Mouse (Mus musculus) bone marrow, adult 2 months (tissue): Measurements from ENCODE around the gene Fam81a.

Experiments
- CTCF ChIP-seq: fragments of 200-500 bp; IDR thresholded peaks from 2 replicates; pipeline ENCODE4 v1.5.1; 2011; ENCODE audit warnings: low read length, control low read depth; ENCODE audit not compliant: control insufficient read depth, insufficient read depth
- POLR2A ChIP-seq: fragments of 200-500 bp; IDR thresholded peaks from 2 replicates; pipeline ENCODE4 v1.6.1; 2011; ENCODE audit warnings: low read depth, mild to moderate bottlenecking, control low read depth, low read length, borderline replicate concordance; ENCODE audit not compliant: control insufficient read depth

- TF ChIP-seq CTCF (no peak), POLR2A (no peak)
These were observed 62.1 kb downstream of the Fam81a start for GRCm38 (mm10) chr9:70080027-70080800.
